Mouse (Mus musculus) heart, embryonic 16.5 days (tissue): ENCODE measurements around the gene Otx1. TPM values are rescaled to one million over a fixed set of nuclear protein-coding genes. Genes with fewer than 3 reads are reported as not detected.

Experiments used
- ATAC-seq: fragments of 200-750 bp; cut with Nextera tagmentation; replicated peaks from 2 replicates; pipeline ENCODE4 v1.8.0; 2017; ENCODE audit warnings: moderate number of reproducible peaks; ENCODE audit not compliant: insufficient read depth, low FRiP score; ENCODE audit errors: extremely low read depth
- H3K27ac ChIP-seq: fragments of 300-500 bp; sonication (generic); 2 replicates; pipeline ENCODE4 v1.5.1; 2014; ENCODE audit warnings: mild to moderate bottlenecking, low read length, control low read depth, moderate library complexity
- H3K27me3 ChIP-seq: fragments of 300-500 bp; sonication (generic); 2 replicates; pipeline ENCODE4 v1.6.1; 2014; ENCODE audit warnings: low read length, mixed read lengths; ENCODE audit not compliant: control insufficient read depth, insufficient read depth
- H3K36me3 ChIP-seq: fragments of 300-500 bp; sonication (generic); 2 replicates; pipeline ENCODE4 v1.6.1; 2014; ENCODE audit not compliant: control insufficient read depth, insufficient read depth
- H3K4me1 ChIP-seq: fragments of 300-500 bp; sonication (generic); 2 replicates; pipeline ENCODE4 v1.6.1; 2014; ENCODE audit warnings: low read length, mixed read lengths; ENCODE audit not compliant: control insufficient read depth, insufficient read depth
- H3K4me2 ChIP-seq: fragments of 300-500 bp; sonication (generic); 2 replicates; pipeline ENCODE4 v1.6.1; 2014; ENCODE audit warnings: low read depth, mild to moderate bottlenecking, control low read depth, low read length
- H3K4me3 ChIP-seq: fragments of 300-500 bp; sonication (generic); 2 replicates; pipeline ENCODE4 v1.5.1; 2014; ENCODE audit warnings: mild to moderate bottlenecking, control low read depth, low read length
- H3K9ac ChIP-seq: fragments of 300-500 bp; sonication (generic); 2 replicates; pipeline ENCODE4 v1.6.1; 2014; ENCODE audit warnings: low read length, control low read depth
- H3K9me3 ChIP-seq: fragments of 300-500 bp; sonication (generic); replicated peaks from 2 replicates; pipeline ENCODE4 v1.6.1; 2016; ENCODE audit warnings: low read length; ENCODE audit not compliant: control insufficient read depth
- WGBS: fragments of 180-500 bp; shearing (Covaris S2); extraction: QIAGEN DNeasy Blood & Tissue Kit; methylation state at CpG from one replicate; pipeline ENCODE4 v1.1.7; 2014; 5-methylcytosine and 5-hydroxymethylcytosine counted together
- polyA plus RNA-seq: library from polyadenylated mRNA; unstranded; fragments of >200 nt; fragmentation: Nextera tagmentation; extraction: Ambion mirVana; gene quantifications from 2 replicates; pipeline ENCODE4 v1.2.1, GENCODE M21; 2015

Gene Otx1
- polyA plus RNA-seq, 1 experiment from 2014 or later: 0.13 TPM

DNA sequence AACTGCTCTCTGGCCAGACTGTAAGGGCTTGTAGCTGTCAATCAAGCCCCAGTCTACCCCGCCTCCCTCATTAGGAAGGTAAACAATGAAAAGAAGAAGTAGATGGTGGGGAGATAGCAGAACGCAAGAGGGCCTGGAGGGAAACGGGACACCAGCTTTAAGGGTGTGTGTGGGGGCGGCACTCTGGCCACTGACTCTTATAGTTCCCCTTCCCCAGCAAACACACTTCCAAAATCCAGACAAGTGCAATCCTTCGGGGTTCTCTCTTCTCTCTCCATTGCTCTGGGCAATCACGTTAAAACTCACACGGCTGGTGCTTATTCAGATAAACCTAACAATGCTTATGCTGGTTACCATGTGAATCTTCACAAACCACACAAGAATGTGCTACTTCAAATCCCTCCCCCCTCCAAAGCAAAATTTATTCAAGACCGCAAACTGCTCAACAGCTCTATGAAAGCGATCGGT, 5.5 kb upstream of the Otx1 start:
- 34% methylated on average over 10 of the region's 10 CpGs for WGBS
- Histone ChIP-seq H3K27ac (no peak overlapping the region), H3K4me1 (peaks cover 6% of the 10 kb centered on the region; the same call in 1 of the 2 replicates), H3K9ac (no peak overlapping the region), H3K27me3 (peaks cover 31% of the 10 kb centered on the region), H3K4me3 (no peak overlapping the region), H3K36me3 (peaks cover 8% of the 10 kb centered on the region), H3K4me2 (no peak overlapping the region), H3K9me3 (no peaks in the 10 kb centered on the region)
- ATAC-seq: no peak

DNA sequence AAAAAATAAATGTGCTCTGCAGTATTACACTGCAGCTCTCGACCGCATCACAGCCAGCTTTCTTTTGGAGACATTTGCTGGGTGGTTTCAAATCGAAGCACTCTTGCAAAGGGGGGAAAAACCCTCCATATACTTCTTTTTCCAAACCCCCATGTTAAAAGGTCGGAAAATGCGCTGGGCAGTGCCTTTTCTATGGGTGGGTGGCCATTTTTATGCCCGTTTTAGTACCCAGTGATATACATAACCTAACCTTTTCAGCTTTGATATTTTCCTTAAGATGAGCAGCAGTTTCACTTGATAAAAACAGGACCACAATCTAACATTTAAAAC, 5.0 kb upstream of the Otx1 start:
- Histone ChIP-seq H3K4me1 (peaks cover 10% of the 10 kb centered on the region; the same call in 1 of the 2 replicates), H3K9ac (no peak overlapping the region), H3K36me3 (peaks cover 8% of the 10 kb centered on the region), H3K27me3 (peaks cover 31% of the 10 kb centered on the region), H3K27ac (no peak overlapping the region), H3K9me3 (no peaks in the 10 kb centered on the region), H3K4me3 (no peak overlapping the region), H3K4me2 (no peak overlapping the region)
- no peak for ATAC-seq
- 38% methylated on average over 6 of the region's 6 CpGs for WGBS

- Histone ChIP-seq H3K4me3 (no peak overlapping the region), H3K9me3 (no peaks in the 10 kb centered on the region), H3K4me1 (peaks cover 15% of the 10 kb centered on the region; the same call in 1 of the 2 replicates), H3K9ac (no peak overlapping the region), H3K27ac (no peak overlapping the region), H3K4me2 (no peak overlapping the region), H3K36me3 (peaks cover 8% of the 10 kb centered on the region), H3K27me3 (peaks cover 31% of the 10 kb centered on the region)
- no peak for ATAC-seq
- WGBS: 41% methylated on average over 20 of the region's 20 CpGs
Measured at GRCm38 (mm10) chr11:22007088-22007780, 4.5 kb upstream of the Otx1 start.

DNA sequence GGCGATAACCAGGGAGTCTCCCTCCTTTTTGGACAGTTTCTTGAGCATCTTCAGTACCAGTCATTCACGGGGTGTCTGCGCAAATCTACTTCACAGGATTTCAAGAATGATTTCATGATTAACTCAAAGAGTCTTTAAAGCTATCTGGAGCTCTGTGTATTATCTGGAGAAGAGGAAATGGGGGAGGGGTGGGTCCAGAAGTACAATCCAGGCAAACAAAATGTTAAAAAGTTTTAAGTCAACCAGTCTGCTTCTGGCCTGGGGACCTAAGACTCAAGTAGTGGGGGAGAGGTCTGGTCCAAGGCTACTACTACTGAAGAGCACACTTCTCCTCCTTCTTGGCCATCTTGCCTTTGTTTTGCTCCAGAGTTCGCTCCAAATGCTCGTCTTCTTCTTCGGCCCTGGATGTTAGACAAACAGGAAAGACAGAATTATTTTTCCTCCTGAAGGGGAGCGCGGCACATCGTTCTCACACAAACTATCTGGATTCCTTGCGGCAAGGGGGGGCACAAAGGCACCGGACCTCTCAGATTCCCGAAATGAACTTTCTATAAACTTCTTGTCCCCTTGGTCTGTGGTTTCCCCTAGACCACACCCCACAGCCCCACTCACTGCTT, 3.9 kb upstream of the Otx1 start:
- Histone ChIP-seq H3K9me3 (no peaks in the 10 kb centered on the region), H3K27me3 (peaks cover 33% of the 10 kb centered on the region), H3K36me3 (peaks cover 8% of the 10 kb centered on the region), H3K27ac (no peak overlapping the region), H3K4me2 (no peak overlapping the region), H3K9ac (no peak overlapping the region), H3K4me1 (peaks cover 19% of the 10 kb centered on the region; the same call in 1 of the 2 replicates), H3K4me3 (no peak overlapping the region)
- 66% methylated on average over 12 of the region's 12 CpGs for WGBS
- no peak for ATAC-seq

- Histone ChIP-seq H3K36me3 (peaks cover 8% of the 10 kb centered on the region), H3K9me3 (no peaks in the 10 kb centered on the region), H3K4me1 (peaks cover 26% of the 10 kb centered on the region; the same call in 1 of the 2 replicates), H3K27ac (no peak overlapping the region), H3K27me3 (peaks cover 44% of the 10 kb centered on the region), H3K4me2 (no peak overlapping the region), H3K4me3 (no peak overlapping the region), H3K9ac (no peak overlapping the region)
- WGBS: 54% methylated on average over 9 of the region's 9 CpGs
- no peak for ATAC-seq
Measured at GRCm38 (mm10) chr11:22005281-22005870, 2.7 kb upstream of the Otx1 start.

DNA sequence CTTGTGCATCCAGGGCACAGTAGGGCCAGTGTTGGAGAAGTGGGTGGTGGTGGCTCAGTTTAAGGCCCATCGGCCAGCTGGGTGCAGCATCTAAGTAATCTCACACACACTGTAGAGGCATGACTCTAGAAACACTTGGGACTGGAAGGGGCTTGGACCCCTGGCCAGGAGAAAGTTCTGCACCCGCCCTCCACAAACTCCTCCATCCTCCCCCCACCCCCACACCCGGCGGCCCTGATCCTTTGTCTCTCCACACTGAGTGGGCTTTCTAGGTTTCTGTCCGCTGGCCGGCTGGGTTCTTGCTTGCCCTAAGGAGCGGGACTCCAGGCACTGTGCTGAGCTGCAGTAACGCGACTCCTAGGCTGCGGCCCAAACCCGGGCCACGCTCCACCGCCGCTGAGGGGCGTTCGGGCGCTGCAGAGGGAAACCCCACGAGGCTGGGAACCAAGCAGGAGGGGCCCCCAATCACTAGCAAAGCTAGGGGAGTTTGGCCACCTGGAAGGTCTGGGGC, 1.7 kb upstream of the Otx1 start:
- Histone ChIP-seq H3K9ac (no peak overlapping the region), H3K36me3 (peaks cover 8% of the 10 kb centered on the region), H3K9me3 (no peaks in the 10 kb centered on the region), H3K4me2 (peak overlapping the region; percentile 32; the same call in 1 of the 2 replicates), H3K4me1 (peaks cover 26% of the 10 kb centered on the region; the same call in 1 of the 2 replicates), H3K4me3 (peak overlapping the region; percentile 12; the same call in 1 of the 2 replicates), H3K27me3 (peaks cover 53% of the 10 kb centered on the region), H3K27ac (no peak overlapping the region)
- ATAC-seq: no peak
- WGBS: 12% methylated on average over 18 of the region's 18 CpGs

DNA sequence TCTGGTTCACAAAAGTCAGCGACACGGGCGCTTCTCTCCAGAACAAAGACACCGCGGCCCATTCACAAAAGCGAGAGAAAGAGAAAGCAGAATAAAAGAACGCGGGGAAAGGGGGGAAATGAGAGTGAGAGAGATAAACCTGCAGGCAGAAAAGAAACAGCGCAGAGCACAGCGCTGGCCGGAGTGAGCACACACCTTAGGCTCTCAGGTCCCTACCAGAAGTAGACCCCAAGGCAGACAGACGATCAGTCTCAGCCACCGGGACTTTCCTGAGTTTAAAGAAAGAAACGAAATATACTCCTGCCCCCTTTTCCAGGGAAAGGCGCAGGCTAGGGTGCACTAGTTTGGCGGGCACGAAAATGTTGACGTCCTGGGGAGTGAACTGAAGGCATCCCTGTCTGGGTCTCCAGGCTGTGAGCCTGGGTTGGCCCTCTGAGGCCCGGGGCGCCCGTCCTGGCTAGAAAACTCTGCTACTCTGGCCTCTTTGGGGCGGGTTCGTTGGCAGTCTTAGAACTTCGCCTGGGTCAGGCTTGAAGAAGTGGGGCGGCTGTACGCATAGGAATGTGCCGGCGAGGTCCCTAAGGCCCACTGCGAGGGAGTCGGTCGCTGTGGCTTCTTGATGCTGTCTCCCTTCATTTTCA, 764 bp upstream of the Otx1 start:
- peak overlapping the region; percentile 95 for H3K4me2 ChIP-seq
- H3K4me3 ChIP-seq: peak overlapping the region; percentile 58
- H3K9me3 ChIP-seq: no peaks in the 10 kb centered on the region
- ATAC-seq: no peak
- no peak overlapping the region; the same call in 1 of the 2 replicates for H3K9ac ChIP-seq
- 3% methylated on average over 31 of the region's 31 CpGs for WGBS
- peaks cover 8% of the 10 kb centered on the region for H3K36me3 ChIP-seq
- peaks cover 62% of the 10 kb centered on the region for H3K27me3 ChIP-seq
- no peak overlapping the region for H3K27ac ChIP-seq
- peaks cover 25% of the 10 kb centered on the region; the same call in 1 of the 2 replicates for H3K4me1 ChIP-seq

DNA sequence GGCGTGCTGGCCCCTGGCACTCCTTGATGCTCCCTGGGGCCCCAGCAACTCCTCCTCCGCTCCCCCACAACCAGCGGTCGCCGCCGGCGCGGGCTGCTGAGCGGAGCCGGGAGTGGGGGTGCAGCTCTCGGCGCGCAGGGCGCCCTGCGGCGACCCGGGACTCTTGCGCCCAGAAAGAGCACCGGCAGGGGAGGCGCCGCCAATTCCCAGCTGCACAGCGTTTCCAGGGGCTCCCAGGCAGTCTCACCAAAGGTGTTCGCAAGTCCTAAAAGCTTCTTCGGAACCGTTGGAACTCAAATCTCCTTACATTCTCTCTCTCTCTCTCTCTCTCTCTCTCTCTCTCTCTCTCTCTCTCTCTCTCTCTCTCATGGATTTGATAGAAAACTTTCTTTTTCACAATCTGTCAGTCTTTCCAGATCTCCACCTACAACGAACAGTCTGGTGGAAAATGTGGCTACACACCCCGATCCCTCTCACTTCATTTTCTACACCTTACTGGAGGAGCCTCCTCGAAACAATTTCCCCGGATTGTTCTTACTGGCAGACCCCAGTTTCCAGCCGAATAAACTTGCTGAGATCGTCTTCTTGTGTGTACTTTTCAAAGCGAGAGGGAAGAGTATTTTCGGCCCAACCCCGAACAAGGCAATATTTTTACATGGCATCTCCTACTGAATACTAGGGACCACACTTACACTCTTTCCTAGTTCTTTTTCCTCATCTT, 475 bp downstream of the Otx1 start:
- Histone ChIP-seq H3K4me1 (peaks cover 26% of the 10 kb centered on the region; the same call in 1 of the 2 replicates), H3K4me2 (peak overlapping the region; percentile 95), H3K27ac (no peak overlapping the region), H3K4me3 (peak overlapping the region; percentile 58), H3K27me3 (peaks cover 71% of the 10 kb centered on the region), H3K36me3 (peaks cover 8% of the 10 kb centered on the region), H3K9me3 (no peaks in the 10 kb centered on the region), H3K9ac (peak overlapping the region; percentile 67)
- WGBS: under 1% methylated on average over 34 of the region's 34 CpGs
- ATAC-seq: no peak
